Mouse (Mus musculus) thymus, adult 2 months (tissue): ENCODE results near the gene Slfn8.

Source experiments
- CTCF ChIP-seq: fragments of 200-500 bp; IDR thresholded peaks from 2 replicates; pipeline ENCODE4 v1.5.1; 2012; ENCODE audit warnings: mild to moderate bottlenecking, control low read depth, low read length, moderate library complexity, borderline replicate concordance; ENCODE audit not compliant: control insufficient read depth, poor library complexity, insufficient read depth; ENCODE audit errors: extremely low read depth
- POLR2A ChIP-seq: fragments of 200-500 bp; IDR thresholded peaks from 2 replicates; pipeline ENCODE4 v1.6.1; 2012; ENCODE audit warnings: mild to moderate bottlenecking, low read length, control low read depth, moderate library complexity; ENCODE audit not compliant: control insufficient read depth, poor library complexity, insufficient read depth; ENCODE audit errors: extremely low read depth

DNA sequence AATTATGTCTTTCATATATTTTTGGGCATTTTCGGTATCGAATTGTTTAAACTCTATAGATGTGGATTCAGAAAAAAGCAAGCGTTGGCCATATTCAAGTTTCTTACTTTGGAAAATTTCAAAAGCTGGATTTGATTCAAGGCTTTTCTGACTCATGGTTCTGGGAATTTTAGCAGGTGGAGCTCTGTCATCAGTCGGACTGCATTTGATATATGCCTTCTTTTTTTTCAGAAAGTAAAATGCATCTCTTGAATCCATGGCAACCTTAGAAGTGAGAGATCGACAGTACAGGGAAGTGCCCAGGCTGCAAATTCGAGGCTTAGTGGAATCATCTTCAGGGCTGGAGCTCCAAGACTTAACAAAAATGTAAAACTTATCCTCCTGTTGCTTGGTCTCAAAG is 33.0 kb downstream of the Slfn8 start:
- TF ChIP-seq POLR2A (no peak), CTCF (no peak)
